In genomic region chr7:139746803-139747202, GRCm38 (mm10) we compare ENCODE assay signal across 9 mouse cellular contexts.
DNase-seq lines count a peak whose midpoint lies in the region; ATAC-seq and TF ChIP-seq lines count a peak whose summit lies in the region.
"Had no signal": no experiment of that assay in that cellular context is flagged by ENCODE, and none has a peak within 500 bp of the region (broad histone marks: within the 10 kb centered on the region; RNA-seq: fewer than 3 reads in every experiment).

No protein-coding gene starts in this region.

- TF ChIP-seq CTCF in heart, adult 2 months (IDR thresholded peaks at IDR 0.05), result peak; percentile 52

- H3K9ac ChIP-seq in heart, adult 2 months (ENCODE audit: low read depth, low read length), result no peak overlapping the region
- no peak overlapping the region for H3K9ac ChIP-seq in hindbrain, embryonic 11.5 days (ENCODE audit: low read depth, low read length)
- no peak overlapping the region for H3K9ac ChIP-seq in neural tube, embryonic 15.5 days (replicated peaks)
- H3K9ac ChIP-seq: lung, embryonic 15.5 days had no signal

- WGBS in heart, adult 2 months, result 46% methylated on average over 1 of the region's 1 CpGs
- WGBS in hindbrain, embryonic 11.5 days, result 39% methylated on average over 1 of the region's 1 CpGs
- WGBS in neural tube, embryonic 15.5 days, result 46% methylated on average over 1 of the region's 1 CpGs

- H3K9me3 ChIP-seq in hindbrain, embryonic 11.5 days (ENCODE audit: control insufficient read depth, low read length), result no peaks in the 10 kb centered on the region
- H3K9me3 ChIP-seq in neural tube, embryonic 15.5 days (replicated peaks), result no peaks in the 10 kb centered on the region
- H3K9me3 ChIP-seq: lung, embryonic 15.5 days had no signal

- no peak overlapping the region for H3K4me2 ChIP-seq in hindbrain, embryonic 11.5 days (replicated peaks; ENCODE audit: low read depth, low read length)
- no peak overlapping the region for H3K4me2 ChIP-seq in neural tube, embryonic 15.5 days
- H3K4me2 ChIP-seq: lung, embryonic 15.5 days had no signal

- H3K79me2 ChIP-seq in heart, adult 2 months (replicated peaks; ENCODE audit: control insufficient read depth, insufficient read depth, low read length), result no peaks in the 10 kb centered on the region

- no peak overlapping the region for H3K4me3 ChIP-seq in heart, adult 2 months
- H3K4me3 ChIP-seq in hindbrain, embryonic 11.5 days (ENCODE audit: low read depth, low read length), result no peak overlapping the region
- no peak overlapping the region for H3K4me3 ChIP-seq in neural tube, embryonic 15.5 days (replicated peaks)
- H3K4me3 ChIP-seq: lung, embryonic 15.5 days had no signal

- H3K27me3 ChIP-seq in heart, adult 2 months (ENCODE audit: control insufficient read depth, insufficient read depth, low read length), result no peaks in the 10 kb centered on the region
- no peaks in the 10 kb centered on the region for H3K27me3 ChIP-seq in hindbrain, embryonic 11.5 days (ENCODE audit: control insufficient read depth, insufficient read depth, low read length)
- no peaks in the 10 kb centered on the region for H3K27me3 ChIP-seq in neural tube, embryonic 15.5 days (replicated peaks)
- H3K27me3 ChIP-seq: lung, embryonic 15.5 days had no signal

- no peaks in the 10 kb centered on the region for H3K4me1 ChIP-seq in heart, adult 2 months (ENCODE audit: control insufficient read depth, insufficient read depth, low read length)
- H3K4me1 ChIP-seq in hindbrain, embryonic 11.5 days (replicated peaks; ENCODE audit: control insufficient read depth, insufficient read depth, low read length), result no peaks in the 10 kb centered on the region
- 0 out of 2 replicates have a peak, but pooled peaks cover 6% of the 10 kb centered on the region for H3K4me1 ChIP-seq in neural tube, embryonic 15.5 days
- H3K4me1 ChIP-seq: lung, embryonic 15.5 days had no signal

- intact Hi-C loops in heart, adult 2 months (cut with DNase I), result loop anchor here (5.0 kb wide), 1 partner anchor 45 kb away; no protein-coding TSS in a partner anchor
- intact Hi-C loops in heart, postnatal 25 days (cut with DNase I), result loop anchor here (5.0 kb wide), 1 partner anchor 40 kb away; no protein-coding TSS in a partner anchor

- no peak for DNase-seq in heart, adult 2 months
- no peak for DNase-seq in heart, postnatal 25 days (ENCODE audit: low spot score)
- DNase-seq in right cerebral cortex, adult 2 months (ENCODE audit: low spot score in 2 of 2), result peak; percentile 31 to 51
- DNase-seq in right cerebral cortex, postnatal 36 days (ENCODE audit: low spot score in 2 of 2), result no peak
- DNase-seq in hindbrain, embryonic 11.5 days (ENCODE audit: low spot score), result peak; percentile 52
- DNase-seq in cerebellum, adult 9-11 months, result no peak

- no peak overlapping the region for H3K27ac ChIP-seq in heart, adult 2 months
- H3K27ac ChIP-seq in hindbrain, embryonic 11.5 days (ENCODE audit: low read depth, low read length), result no peak overlapping the region
- H3K27ac ChIP-seq in neural tube, embryonic 15.5 days (replicated peaks), result no peak overlapping the region
- H3K27ac ChIP-seq: lung, embryonic 15.5 days had no signal

- TF ChIP-seq EP300 in heart, adult 2 months (IDR thresholded peaks at IDR 0.05; ENCODE audit: insufficient read depth, low read depth, low read length), result no peak

- H3K36me3 ChIP-seq in heart, adult 2 months (ENCODE audit: control insufficient read depth, insufficient read depth, low read length), result no peaks in the 10 kb centered on the region
- H3K36me3 ChIP-seq in hindbrain, embryonic 11.5 days (ENCODE audit: control insufficient read depth, insufficient read depth, low read length), result no peaks in the 10 kb centered on the region
- H3K36me3 ChIP-seq in neural tube, embryonic 15.5 days, result no peaks in the 10 kb centered on the region
- H3K36me3 ChIP-seq: lung, embryonic 15.5 days had no signal

- TF ChIP-seq POLR2A in heart, adult 2 months (IDR thresholded peaks at IDR 0.05; ENCODE audit: insufficient read depth, low read depth, low read length), result no peak

- no peak for ATAC-seq in hindbrain, embryonic 11.5 days (ENCODE audit: low FRiP score)
- ATAC-seq in neural tube, embryonic 15.5 days (ENCODE audit: low FRiP score), result peak; percentile 35; the same call in 1 of the 2 replicates
- no peak for ATAC-seq in megakaryocyte progenitor cell, adult 5-6 weeks (replicated peaks; ENCODE audit: poor library complexity)

Comparison
In these comparisons a context has a peak if more than half of its experiments do, and no peak if none do; other contexts are left out.
1. DNase-seq: peak in right cerebral cortex, adult 2 months (2 of 2) and hindbrain, embryonic 11.5 days (single experiment); none in heart, adult 2 months (0 of 2), heart, postnatal 25 days (single experiment), right cerebral cortex, postnatal 36 days (0 of 2) and cerebellum, adult 9-11 months (single experiment).